Mouse (Mus musculus) CD4-positive, CD25-positive, alpha-beta regulatory T cell, adult 2 months (primary cell): ENCODE results near the gene Hpcal4.
A peak's percentile ranks its signal among the peaks of the same experiment; 100 is the strongest.
"Not testable (repeated sequence)": the region's sequence is repeated elsewhere in the genome, so short reads cannot be mapped to it uniquely, and the experiment has no call there.

Source experiments
- DNase-seq: peaks from one replicate; pipeline ENCODE4 v3.0.0-alpha.2; 2012; ENCODE audit warnings: low read depth, low spot score

Hpcal4 gene

GRCm38 (mm10) chr4:123182328-123183238, at the start of gene Hpcal4:
Gene Hpcal4 (plus strand): TSS chr4:123183227.
- DNase-seq, result peak; percentile 9

- no peak for DNase-seq
These were observed 45.5 kb upstream of the Hpcal4 start for GRCm38 (mm10) chr4:123137551-123137950.

- DNase-seq, result peak; percentile 94
These were observed 43.4 kb upstream of the Hpcal4 start, which contains the start of gene Ppie for GRCm38 (mm10) chr4:123139513-123140154. Gene Ppie (minus strand): TSS chr4:123139951.

GRCm38 (mm10) chr4:123147446-123148150, 35.4 kb upstream of the Hpcal4 start:
- peak; percentile 12 for DNase-seq

GRCm38 (mm10) chr4:123152003-123152402, 31.0 kb upstream of the Hpcal4 start:
- no peak for DNase-seq

GRCm38 (mm10) chr4:123152976-123153375, 30.1 kb upstream of the Hpcal4 start:
- no peak for DNase-seq

- peak; percentile 49 for DNase-seq
These were observed 28.0 kb upstream of the Hpcal4 start for GRCm38 (mm10) chr4:123155004-123155403.

- DNase-seq, result no peak
These were observed 27.6 kb upstream of the Hpcal4 start for GRCm38 (mm10) chr4:123155427-123155826.

GRCm38 (mm10) chr4:123155840-123156239, 27.2 kb upstream of the Hpcal4 start:
- no peak for DNase-seq

GRCm38 (mm10) chr4:123160571-123160970, 22.5 kb upstream of the Hpcal4 start:
- DNase-seq, result no peak

- DNase-seq, result not testable (repeated sequence)
These were observed 21.8 kb upstream of the Hpcal4 start for GRCm38 (mm10) chr4:123161251-123161650.

- DNase-seq, result no peak
These were observed 20.6 kb upstream of the Hpcal4 start for GRCm38 (mm10) chr4:123162305-123162917.

- DNase-seq, result no peak
These were observed 18.9 kb upstream of the Hpcal4 start for GRCm38 (mm10) chr4:123164157-123164556.

GRCm38 (mm10) chr4:123171811-123172210, 11.2 kb upstream of the Hpcal4 start:
- no peak for DNase-seq

GRCm38 (mm10) chr4:123183239-123184056, 421 bp downstream of the Hpcal4 start:
- peak; percentile 74 for DNase-seq

GRCm38 (mm10) chr4:123184816-123185215, 1.8 kb downstream of the Hpcal4 start:
- no peak for DNase-seq

- DNase-seq, result no peak
These were observed 9.3 kb downstream of the Hpcal4 start for GRCm38 (mm10) chr4:123192336-123192735.

- no peak for DNase-seq
These were observed 10.8 kb downstream of the Hpcal4 start for GRCm38 (mm10) chr4:123193791-123194190.

GRCm38 (mm10) chr4:123196695-123197094, 13.7 kb downstream of the Hpcal4 start:
- no peak for DNase-seq

- DNase-seq, result peak; percentile 63
These were observed 17.8 kb downstream of the Hpcal4 start for GRCm38 (mm10) chr4:123200771-123201185.
